Mouse (Mus musculus) stomach, postnatal 0 days (tissue): ENCODE measurements around the gene Ivns1abp.

Experiments
- CTCF ChIP-seq: IDR thresholded peaks from 2 replicates; pipeline ENCODE4 v1.5.1; 2016; ENCODE audit warnings: antibody characterized with exemption, low read depth, mild to moderate bottlenecking, moderate library complexity
- EP300 ChIP-seq: optimal IDR thresholded peaks from 2 replicates; pipeline ENCODE3; 2016; ENCODE audit warnings: antibody characterized with exemption

DNA sequence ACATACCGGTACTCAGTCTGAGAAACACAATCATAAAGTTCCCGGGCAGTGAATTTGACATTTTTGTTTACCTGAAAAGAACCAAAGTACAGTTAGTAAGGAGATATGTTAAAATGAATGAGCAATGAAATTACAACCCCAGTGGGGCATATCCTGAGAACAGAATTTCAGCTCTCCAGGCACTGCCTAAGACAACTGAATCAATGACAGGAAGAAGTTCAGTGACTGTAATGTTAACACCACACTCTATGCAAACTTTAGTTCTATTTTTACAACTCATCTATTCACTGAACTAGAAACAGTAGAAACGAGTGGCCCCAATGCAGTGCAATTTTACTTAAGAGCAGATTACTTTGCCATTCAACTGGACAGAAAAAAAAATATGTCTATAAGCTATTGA lies 26.3 kb downstream of the Ivns1abp start:
- TF ChIP-seq CTCF, result no peak
- no peak for TF ChIP-seq EP300
